Mouse (Mus musculus): ENCODE results near the gene Gnb2. TPM values are rescaled to one million over a fixed set of nuclear protein-coding genes. Genes with fewer than 3 reads are reported as not detected.

Gnb2 gene
- polyA plus RNA-seq, 1 experiment from 2014 or later: 578 TPM

DNA sequence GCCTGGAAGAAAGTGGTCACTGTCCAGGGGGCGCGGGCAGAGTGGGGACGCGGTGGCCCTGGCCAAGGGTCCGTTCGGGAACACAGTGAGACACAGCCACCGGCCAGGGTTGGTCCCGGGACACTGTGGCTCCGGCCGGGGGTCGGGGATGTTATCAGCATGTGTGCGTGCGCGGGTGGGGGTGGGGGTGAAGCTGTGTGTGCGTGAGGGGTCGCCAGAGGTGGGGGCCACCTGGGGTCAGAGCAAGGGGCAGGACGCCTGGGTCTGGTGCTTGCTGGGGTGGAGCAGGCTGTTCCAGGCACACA is 47.5 kb downstream of the Gnb2 start:
- peak overlapping the region; percentile 45 for H3K4me2 ChIP-seq (replicated peaks)
- no peaks in the 10 kb centered on the region for H3K36me3 ChIP-seq
- H3K27me3 ChIP-seq: peaks cover 16% of the 10 kb centered on the region; the same call in 1 of the 2 replicates
- ATAC-seq (replicated peaks): no peak
- H3K9ac ChIP-seq (replicated peaks): peak overlapping the region; percentile 33; the same call in 1 of the 2 replicates
- H3K4me1 ChIP-seq: peaks cover 9% of the 10 kb centered on the region
- peak overlapping the region; percentile 19; the same call in 1 of the 2 replicates for H3K4me3 ChIP-seq
- 3% methylated on average over 17 of the region's 17 CpGs for WGBS
- H3K9me3 ChIP-seq: no peaks in the 10 kb centered on the region
- H3K27ac ChIP-seq (replicated peaks): no peak overlapping the region

DNA sequence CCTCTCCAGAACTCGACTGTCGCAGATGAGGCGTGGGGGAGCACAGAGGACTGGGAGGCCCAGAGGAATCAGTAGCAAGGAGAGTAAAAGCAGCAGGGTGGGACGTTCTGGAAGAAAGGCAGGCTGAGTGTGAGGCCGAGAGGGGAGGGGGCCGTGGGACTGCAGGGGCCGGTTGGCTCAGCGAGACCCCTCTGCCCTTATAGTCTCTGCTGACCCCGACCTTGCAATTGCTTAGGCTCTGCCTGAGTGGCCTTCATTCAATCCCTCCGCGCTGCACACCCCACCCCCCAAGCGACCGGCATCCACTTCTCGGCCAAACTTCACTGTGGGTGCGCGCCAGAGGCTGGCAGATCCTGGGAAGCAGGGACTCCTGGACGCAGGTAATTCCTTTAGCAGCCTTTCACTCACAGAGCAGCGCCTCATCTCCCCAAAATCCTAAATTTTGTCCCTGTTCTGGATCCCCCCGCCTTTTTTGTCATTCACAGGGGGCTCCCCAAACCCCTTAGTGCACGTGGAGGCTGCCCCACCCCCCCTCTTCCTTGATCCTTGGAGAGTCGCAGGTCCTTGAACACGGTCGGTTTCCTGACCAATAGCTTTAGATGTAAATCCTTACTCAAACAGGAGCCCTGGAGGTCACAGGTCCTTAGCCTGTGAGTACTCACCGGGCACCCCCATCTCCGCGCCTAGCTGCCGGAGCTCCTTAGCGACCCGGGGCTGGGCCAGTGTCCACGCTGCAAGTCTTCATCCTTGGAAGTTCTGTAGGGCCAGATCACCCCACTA is 48.0 kb downstream of the Gnb2 start:
- H3K27ac ChIP-seq (replicated peaks): no peak overlapping the region
- no peaks in the 10 kb centered on the region for H3K9me3 ChIP-seq
- H3K27me3 ChIP-seq: peaks cover 16% of the 10 kb centered on the region; the same call in 1 of the 2 replicates
- H3K36me3 ChIP-seq: no peaks in the 10 kb centered on the region
- 4% methylated on average over 30 of the region's 30 CpGs for WGBS
- H3K4me3 ChIP-seq: peak overlapping the region; percentile 19; the same call in 1 of the 2 replicates
- no peak for ATAC-seq (replicated peaks)
- peak overlapping the region; percentile 45 for H3K4me2 ChIP-seq (replicated peaks)
- peaks cover 9% of the 10 kb centered on the region for H3K4me1 ChIP-seq
- peak overlapping the region; percentile 33; the same call in 1 of the 2 replicates for H3K9ac ChIP-seq (replicated peaks)

DNA sequence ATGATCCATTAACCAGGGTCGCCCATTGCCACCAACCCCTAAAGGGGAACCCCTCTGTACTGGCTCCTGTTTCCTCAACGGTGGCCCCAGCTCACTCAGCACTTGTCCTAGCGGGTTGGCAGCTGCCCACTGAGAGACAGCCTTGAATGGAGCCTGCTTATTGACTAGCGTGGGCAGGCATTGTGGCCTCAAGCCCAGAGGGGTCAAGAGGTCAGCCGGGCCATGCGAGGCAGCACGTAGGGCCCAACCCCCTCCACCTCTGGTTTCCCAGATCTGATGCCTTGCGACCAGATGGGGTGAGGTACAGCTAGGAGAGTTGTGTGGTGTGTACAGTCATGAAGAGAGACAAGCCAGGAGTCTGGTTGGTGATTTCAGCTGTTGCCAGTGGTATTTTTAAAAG is 51.4 kb downstream of the Gnb2 start:
- ATAC-seq (replicated peaks): no peak
- Histone ChIP-seq H3K4me2 (replicated peaks) (no peak overlapping the region), H3K9me3 (no peaks in the 10 kb centered on the region), H3K4me3 (no peak overlapping the region), H3K27me3 (peaks cover 14% of the 10 kb centered on the region; the same call in 1 of the 2 replicates), H3K9ac (replicated peaks) (no peak overlapping the region), H3K4me1 (peaks cover 9% of the 10 kb centered on the region), H3K36me3 (no peaks in the 10 kb centered on the region), H3K27ac (replicated peaks) (no peak overlapping the region)
- 16% methylated on average over 8 of the region's 8 CpGs for WGBS

DNA sequence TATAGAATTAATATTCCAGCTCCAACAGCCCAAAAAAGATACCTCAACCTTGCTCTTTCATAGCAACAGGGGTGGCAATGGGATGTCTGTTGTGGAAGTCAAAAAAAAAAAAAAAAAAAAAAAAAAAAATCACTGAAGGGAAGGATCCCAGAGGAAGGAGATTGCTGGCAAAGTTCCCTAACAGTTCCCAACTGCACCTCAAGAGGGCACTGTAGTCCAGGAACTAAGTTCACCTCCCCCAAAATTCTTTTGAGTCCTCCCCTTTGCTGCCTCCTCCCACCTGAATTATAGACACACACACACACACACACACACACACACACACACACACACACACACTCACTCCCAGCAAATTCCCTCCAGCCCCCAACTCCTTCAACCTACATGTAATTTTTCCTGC is 52.2 kb downstream of the Gnb2 start:
- peaks cover 9% of the 10 kb centered on the region; the same call in 1 of the 2 replicates for H3K27me3 ChIP-seq
- no peak for ATAC-seq (replicated peaks)
- no peak overlapping the region for H3K4me2 ChIP-seq (replicated peaks)
- H3K9ac ChIP-seq (replicated peaks): no peak overlapping the region
- no peak overlapping the region for H3K4me3 ChIP-seq
- H3K36me3 ChIP-seq: no peaks in the 10 kb centered on the region
- H3K9me3 ChIP-seq: no peaks in the 10 kb centered on the region
- H3K27ac ChIP-seq (replicated peaks): no peak overlapping the region
- H3K4me1 ChIP-seq: peaks cover 9% of the 10 kb centered on the region

Small RNA genes within 50 kb of the gene (microRNA-seq; reads per million reads assigned to microRNA genes)
- gene Mir6418: 1.1 reads per million

Other genes with a start within 250 kb of the Gnb2 start
- 7.7 and 11.2 TPM in 2 replicates for gene Ache, start 246.0 kb downstream of the Gnb2 start, polyA plus RNA-seq (2015; fragmentation: Nextera tagmentation; extraction: Ambion mirVana)
- 8.4 and 9.4 TPM in 2 replicates for gene Ufsp1, start 238.9 kb downstream of the Gnb2 start, polyA plus RNA-seq (2015; fragmentation: Nextera tagmentation; extraction: Ambion mirVana)
- gene Srrt, start 225.8 kb downstream of the Gnb2 start, polyA plus RNA-seq (2015; fragmentation: Nextera tagmentation; extraction: Ambion mirVana): 118 and 129 TPM in 2 replicates
- gene Trip6, start 219.1 kb downstream of the Gnb2 start, polyA plus RNA-seq (2015; fragmentation: Nextera tagmentation; extraction: Ambion mirVana): 19.1 and 21.1 TPM in 2 replicates
- gene Slc12a9, start 199.9 kb downstream of the Gnb2 start, polyA plus RNA-seq (2015; fragmentation: Nextera tagmentation; extraction: Ambion mirVana): 20.1 and 23.1 TPM in 2 replicates
- 6.6 and 7.1 TPM in 2 replicates for gene Ephb4, start 183.4 kb downstream of the Gnb2 start, polyA plus RNA-seq (2015; fragmentation: Nextera tagmentation; extraction: Ambion mirVana)
- 0.04 and 0.14 TPM in 2 replicates for gene Zan, start 56.4 kb downstream of the Gnb2 start, polyA plus RNA-seq (2015; fragmentation: Nextera tagmentation; extraction: Ambion mirVana)
- 75.9 and 79.3 TPM in 2 replicates for gene Pop7, start 31.0 kb downstream of the Gnb2 start, polyA plus RNA-seq (2015; fragmentation: Nextera tagmentation; extraction: Ambion mirVana)
- gene Gigyf1, start 15.0 kb downstream of the Gnb2 start, polyA plus RNA-seq (2015; fragmentation: Nextera tagmentation; extraction: Ambion mirVana): 19.2 and 20.0 TPM in 2 replicates
- gene Epo, start 268 bp downstream of the Gnb2 start, polyA plus RNA-seq (2015; fragmentation: Nextera tagmentation; extraction: Ambion mirVana): not detected in 2 replicates
- gene Actl6b, start 20.0 kb upstream of the Gnb2 start, polyA plus RNA-seq (2015; fragmentation: Nextera tagmentation; extraction: Ambion mirVana): 250 and 259 TPM in 2 replicates
- gene Tfr2, start 36.3 kb upstream of the Gnb2 start, polyA plus RNA-seq (2015; fragmentation: Nextera tagmentation; extraction: Ambion mirVana): 2.2 and 3.2 TPM in 2 replicates
- gene Mospd3, start 67.5 kb upstream of the Gnb2 start, polyA plus RNA-seq (2015; fragmentation: Nextera tagmentation; extraction: Ambion mirVana): 46.3 and 47.3 TPM in 2 replicates
- 9.3 and 9.7 TPM in 2 replicates for gene Pcolce, start 80.3 kb upstream of the Gnb2 start, polyA plus RNA-seq (2015; fragmentation: Nextera tagmentation; extraction: Ambion mirVana)
- gene Fbxo24, start 95.5 kb upstream of the Gnb2 start, polyA plus RNA-seq (2015; fragmentation: Nextera tagmentation; extraction: Ambion mirVana): 0.22 TPM in 1 of 2 replicates, not detected in the other
- 21.4 and 22.1 TPM in 2 replicates for gene Lrch4, start 95.6 kb upstream of the Gnb2 start, polyA plus RNA-seq (2015; fragmentation: Nextera tagmentation; extraction: Ambion mirVana)
- gene Gm20605, start 95.7 kb upstream of the Gnb2 start, polyA plus RNA-seq (2015; fragmentation: Nextera tagmentation; extraction: Ambion mirVana): 6.9 and 7.8 TPM in 2 replicates
- 4.5 and 8.5 TPM in 2 replicates for gene Sap25, start 107.8 kb upstream of the Gnb2 start, polyA plus RNA-seq (2015; fragmentation: Nextera tagmentation; extraction: Ambion mirVana)
- gene Irs3, start 112.2 kb upstream of the Gnb2 start, polyA plus RNA-seq (2015; fragmentation: Nextera tagmentation; extraction: Ambion mirVana): 0.11 TPM in 1 of 2 replicates, not detected in the other
- 21.2 and 22.7 TPM in 2 replicates for gene Agfg2, start 151.2 kb upstream of the Gnb2 start, polyA plus RNA-seq (2015; fragmentation: Nextera tagmentation; extraction: Ambion mirVana)
- 43.6 and 45.6 TPM in 2 replicates for gene Nyap1, start 208.1 kb upstream of the Gnb2 start, polyA plus RNA-seq (2015; fragmentation: Nextera tagmentation; extraction: Ambion mirVana)
- 75.6 and 76.1 TPM in 2 replicates for gene Tsc22d4, start 212.2 kb upstream of the Gnb2 start, polyA plus RNA-seq (2015; fragmentation: Nextera tagmentation; extraction: Ambion mirVana)
- 36.9 and 42.4 TPM in 2 replicates for gene Ppp1r35, start 245.3 kb upstream of the Gnb2 start, polyA plus RNA-seq (2015; fragmentation: Nextera tagmentation; extraction: Ambion mirVana)